Mouse (Mus musculus) hindbrain, embryonic 16.5 days (tissue): ENCODE results near the gene Rgma. TPM values are rescaled to one million over a fixed set of nuclear protein-coding genes. Genes with fewer than 3 reads are reported as not detected.

Source experiments
- ATAC-seq: fragments of 200-750 bp; cut with Nextera tagmentation; 2 replicates; pipeline ENCODE4 v1.8.0; 2017; ENCODE audit warnings: moderate TSS enrichment, moderate library complexity
- H3K27ac ChIP-seq: fragments of 300-500 bp; sonication (generic); 2 replicates; pipeline ENCODE4 v1.5.1; 2014; ENCODE audit warnings: low read depth, mild to moderate bottlenecking, control low read depth, low read length, moderate library complexity
- H3K27me3 ChIP-seq: fragments of 300-500 bp; sonication (generic); replicated peaks from 2 replicates; pipeline ENCODE4 v1.6.1; 2014; ENCODE audit warnings: low read length; ENCODE audit not compliant: control insufficient read depth, insufficient read depth
- H3K36me3 ChIP-seq: fragments of 300-500 bp; sonication (generic); 2 replicates; pipeline ENCODE4 v1.6.1; 2014; ENCODE audit warnings: mild to moderate bottlenecking, low read length, moderate library complexity, mixed read lengths; ENCODE audit not compliant: control insufficient read depth, insufficient read depth
- H3K4me1 ChIP-seq: fragments of 300-500 bp; sonication (generic); 2 replicates; pipeline ENCODE4 v1.6.1; 2014; ENCODE audit warnings: low read depth, low read length; ENCODE audit not compliant: control insufficient read depth, insufficient read depth
- H3K4me2 ChIP-seq: fragments of 300-500 bp; sonication (generic); 2 replicates; pipeline ENCODE4 v1.6.1; 2014; ENCODE audit warnings: mild to moderate bottlenecking, low read length, control low read depth, moderate library complexity
- H3K4me3 ChIP-seq: fragments of 300-500 bp; sonication (generic); 2 replicates; pipeline ENCODE4 v1.5.1; 2014; ENCODE audit warnings: mild to moderate bottlenecking, low read length, control low read depth, moderate library complexity
- H3K9ac ChIP-seq: fragments of 300-500 bp; sonication (generic); 2 replicates; pipeline ENCODE4 v1.6.1; 2014; ENCODE audit warnings: low read depth, mild to moderate bottlenecking, control low read depth, low read length, moderate library complexity
- H3K9me3 ChIP-seq: fragments of 300-500 bp; sonication (generic); 2 replicates; pipeline ENCODE4 v1.6.1; 2014; ENCODE audit warnings: mild to moderate bottlenecking, low read length, moderate library complexity; ENCODE audit not compliant: control insufficient read depth
- WGBS: fragments of 180-500 bp; shearing (Covaris S2); extraction: QIAGEN DNeasy Blood & Tissue Kit; methylation state at CpG from one replicate; pipeline ENCODE4 v1.1.7; 2014; 5-methylcytosine and 5-hydroxymethylcytosine counted together
- polyA plus RNA-seq: library from polyadenylated mRNA; unstranded; fragments of >200 nt; fragmentation: Nextera tagmentation; extraction: Ambion mirVana; gene quantifications from 2 replicates; pipeline ENCODE4 v1.2.1, GENCODE M21; 2015

Gene Rgma
- polyA plus RNA-seq, 1 experiment from 2014 or later, result 30.9 TPM

DNA sequence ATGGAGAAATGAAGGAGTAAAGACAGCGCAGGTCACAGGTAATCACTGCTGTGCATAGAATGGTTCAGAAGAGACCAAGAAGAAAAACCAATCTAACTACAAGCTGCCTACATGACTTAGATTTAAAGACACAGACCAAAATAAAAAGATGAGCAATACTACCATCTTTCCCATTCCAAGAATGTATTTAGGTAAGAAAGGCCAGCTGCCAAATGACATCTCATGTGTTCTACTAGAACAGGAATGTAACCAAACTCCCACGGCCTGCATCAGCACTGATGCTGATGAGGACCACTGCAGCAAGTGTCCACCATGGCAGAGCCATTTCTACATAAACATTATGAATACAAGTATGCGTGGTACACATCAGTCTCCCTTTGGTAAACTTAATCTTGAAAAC lies 92.4 kb downstream of the Rgma start:
- Histone ChIP-seq H3K4me3 (no peak overlapping the region), H3K4me1 (no peaks in the 10 kb centered on the region), H3K27me3 (no peaks in the 10 kb centered on the region), H3K36me3 (peaks cover 54% of the 10 kb centered on the region), H3K4me2 (no peak overlapping the region), H3K9me3 (no peaks in the 10 kb centered on the region), H3K9ac (no peak overlapping the region), H3K27ac (no peak overlapping the region)
- ATAC-seq, result no peak
- WGBS, result 94% methylated on average over 3 of the region's 3 CpGs

Other genes starting within 250 kb of the Rgma start
- 34.0 and 35.3 TPM in 2 replicates for gene Chd2, start 166.3 kb downstream of the Rgma start, polyA plus RNA-seq